Mouse (Mus musculus) T-helper 2 cell (primary cell): ENCODE data around the gene Ifna13.

Experiments
- in situ Hi-C: fragments of 300-600 bp; cut with MboI, MseI; formaldehyde crosslinking; loops from one replicate; pipeline ENCODE4 v1.15.1; 2025; ENCODE audit warnings: high pct_unique_total_duplicates

Gene Ifna13

DNA sequence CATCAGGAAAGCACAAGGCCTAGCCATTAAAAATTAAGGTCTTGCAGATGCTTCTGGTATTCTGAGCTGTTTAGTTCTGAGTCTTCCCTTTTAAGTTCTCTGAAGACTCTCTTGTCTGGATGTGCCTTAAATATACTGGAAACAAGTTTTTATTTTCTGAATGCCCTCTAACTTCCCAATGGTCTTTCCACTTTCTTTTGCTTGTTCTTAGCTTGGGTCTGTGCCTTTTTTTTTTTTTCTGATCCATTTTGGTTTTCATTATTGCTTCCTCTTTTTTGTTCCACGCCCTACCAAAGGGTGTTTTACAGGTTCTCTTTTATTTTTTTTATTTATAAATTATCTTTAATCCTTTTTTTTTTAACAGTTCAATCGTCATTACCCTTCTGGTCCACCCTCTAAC lies at the start of gene Ifna13:
Ifna13 (minus strand) TSS at position 101 of the 400 bp plus-strand sequence.
- in situ Hi-C loops, result loop anchor here (5.0 kb wide), 1 partner anchor 78 kb away; the partner anchor contains the start of genes Gm26566 and Klhl9

DNA sequence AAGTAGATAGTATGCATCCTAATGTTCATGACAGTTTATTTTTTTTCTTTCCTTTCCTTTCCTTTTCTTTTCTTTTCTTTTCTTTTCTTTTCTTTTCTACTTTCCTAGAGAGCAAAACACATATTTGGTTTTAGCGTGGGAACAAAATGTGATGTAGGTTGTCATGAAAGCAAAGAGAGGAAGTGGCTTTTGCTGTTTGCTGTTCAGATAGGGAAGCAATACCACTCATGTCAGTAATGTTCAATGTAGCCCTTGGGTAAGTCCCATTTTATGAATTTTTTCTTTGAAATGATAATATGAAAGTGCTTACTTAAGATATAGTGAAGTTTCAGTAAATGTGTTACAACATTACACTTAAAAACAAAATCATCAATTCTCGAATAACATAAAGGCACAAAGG lies 49.1 kb upstream of the Ifna13 start:
- in situ Hi-C loops, result no loop called here

DNA sequence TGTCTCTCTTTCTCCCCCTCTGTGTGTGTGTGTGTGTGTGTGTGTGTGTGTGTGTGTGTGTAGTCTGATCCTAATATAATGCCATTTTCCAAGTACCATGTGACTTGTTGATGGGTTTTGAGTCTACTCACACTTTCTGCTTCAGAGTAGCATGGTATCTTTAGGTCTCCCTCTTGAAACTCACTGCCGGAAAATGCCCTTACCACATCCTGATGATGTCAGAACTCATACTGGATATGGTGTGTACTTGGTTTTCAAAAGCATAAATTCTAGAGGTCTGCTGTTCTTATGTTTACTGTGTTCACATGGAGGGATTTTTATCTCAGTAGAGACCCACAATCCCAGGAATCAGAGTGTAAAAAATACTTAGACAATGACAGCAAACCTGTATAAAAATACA lies 48.3 kb upstream of the Ifna13 start:
- in situ Hi-C loops, result no loop called here

DNA sequence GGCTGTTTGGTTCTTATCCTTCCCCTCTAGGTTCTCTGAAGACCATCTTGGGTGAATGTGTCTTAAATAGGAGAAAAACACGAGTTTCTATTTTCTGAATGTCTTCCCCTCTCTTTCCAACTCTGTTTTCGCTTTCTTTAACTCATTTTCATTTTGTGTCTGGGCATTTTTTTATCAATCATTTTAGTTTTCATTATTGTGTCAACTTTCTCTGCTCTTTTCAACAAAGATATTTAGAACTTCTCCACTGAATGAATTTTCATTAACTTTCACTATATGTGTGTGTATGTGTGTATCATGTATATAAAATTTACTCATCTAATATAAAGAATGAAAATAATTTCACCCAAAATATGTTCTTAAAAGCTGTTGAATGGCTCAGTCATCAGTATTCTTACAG lies 47.0 kb upstream of the Ifna13 start, which contains the start of gene Ifnab:
Ifnab (minus strand) TSS at position 101 of the 400 bp plus-strand sequence.
- in situ Hi-C loops, result no loop called here

DNA sequence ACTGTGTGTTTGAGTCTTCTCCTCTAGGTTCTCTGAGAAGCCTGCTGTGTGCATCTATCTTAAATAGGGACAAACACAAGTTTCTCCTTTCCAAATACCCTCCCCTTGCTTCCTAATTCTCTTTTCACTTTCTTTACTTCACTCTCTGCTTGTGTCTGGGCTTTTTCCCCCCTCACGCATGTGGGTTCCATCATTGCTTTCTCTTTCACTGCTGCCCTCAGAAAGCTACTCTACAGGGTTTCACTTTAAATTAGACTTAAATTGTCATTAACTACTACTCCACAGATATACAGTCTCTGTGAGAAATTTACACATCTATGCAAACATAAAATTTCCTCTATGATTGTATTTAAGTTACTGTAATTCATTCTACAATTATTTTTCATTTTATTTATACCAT lies 39.6 kb upstream of the Ifna13 start, which contains the start of gene Ifna2:
Ifna2 (minus strand) TSS at position 101 of the 400 bp plus-strand sequence.
- in situ Hi-C loops, result no loop called here

DNA sequence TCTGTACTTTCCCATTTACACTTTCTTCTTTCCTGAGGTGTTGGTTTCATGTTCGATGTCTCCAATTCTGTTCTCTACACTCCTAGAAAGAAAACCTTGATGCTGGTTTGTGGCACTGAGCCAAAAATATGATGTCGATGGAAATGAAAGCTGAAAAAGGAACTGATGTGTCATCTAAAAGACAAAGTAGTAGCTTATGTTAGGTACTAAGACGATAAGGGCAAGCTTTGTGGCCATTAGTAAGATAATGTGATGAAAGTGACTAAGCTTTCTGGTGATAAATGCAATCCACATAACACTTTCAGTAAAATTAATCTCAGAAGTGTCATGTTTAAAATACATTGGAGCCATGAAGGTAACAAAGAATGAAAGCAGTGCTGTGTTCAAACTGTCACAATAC lies 37.1 kb upstream of the Ifna13 start:
- in situ Hi-C loops, result no loop called here

DNA sequence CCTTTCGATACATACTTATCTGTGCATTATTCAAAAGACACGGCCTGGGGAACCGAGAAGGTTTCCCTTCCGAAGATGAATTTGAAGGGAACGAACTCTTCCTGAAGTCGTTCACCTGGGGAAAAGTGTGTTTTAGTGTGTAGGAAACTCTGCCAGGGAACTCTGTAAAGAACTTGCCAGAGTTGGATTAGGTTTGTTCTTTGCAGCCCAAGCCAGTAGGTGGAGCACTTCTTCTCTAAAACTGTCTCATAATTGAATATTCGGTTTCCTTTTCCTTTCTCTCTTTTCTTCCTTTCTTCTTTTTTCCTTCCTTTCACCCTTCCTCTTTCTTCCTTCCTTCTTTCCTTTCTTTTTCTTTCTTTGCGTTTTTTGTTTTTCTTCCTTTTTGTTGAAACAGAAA lies 36.1 kb upstream of the Ifna13 start:
- in situ Hi-C loops, result no loop called here

DNA sequence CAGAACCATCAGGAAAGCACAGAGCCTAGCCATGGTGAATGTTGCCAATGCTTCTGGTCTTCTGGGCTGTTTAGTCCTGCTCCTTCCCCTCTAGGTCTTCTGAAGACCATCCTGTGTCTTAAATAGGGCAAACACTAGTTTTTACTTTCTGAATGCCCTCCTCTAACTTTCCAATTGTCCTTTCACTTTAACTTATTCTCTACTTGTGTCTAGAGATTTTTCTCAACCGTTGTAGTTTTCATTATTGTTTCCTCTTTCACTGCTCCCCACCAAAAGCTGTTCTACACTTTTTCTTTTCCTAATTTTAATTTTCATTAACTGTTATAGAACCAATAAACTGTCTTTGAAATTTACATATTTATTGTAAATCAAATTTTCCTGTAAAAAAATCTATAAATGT lies 32.6 kb upstream of the Ifna13 start, which contains the start of gene Ifna16:
Ifna16 (minus strand) TSS at position 101 of the 400 bp plus-strand sequence.
- in situ Hi-C loops, result no loop called here

DNA sequence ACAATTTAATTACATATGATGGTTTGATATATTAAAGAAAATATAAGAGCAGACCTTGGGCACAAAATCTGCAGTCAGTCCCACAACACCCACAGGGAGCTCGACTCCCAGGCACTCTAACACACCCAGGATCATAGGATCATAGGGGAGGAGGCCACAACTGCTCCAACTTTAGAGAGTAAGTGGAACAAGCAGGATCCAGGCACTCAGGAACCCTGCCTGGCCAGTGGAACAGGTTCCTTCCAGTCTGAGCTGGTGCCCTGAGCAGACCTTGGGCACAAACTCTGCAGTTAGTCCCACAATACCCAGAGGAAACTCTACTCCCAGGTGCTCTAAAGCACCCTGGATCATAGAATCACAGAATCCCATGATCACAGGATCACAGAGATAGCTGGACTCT lies 11.2 kb upstream of the Ifna13 start:
- in situ Hi-C loops, result no loop called here

DNA sequence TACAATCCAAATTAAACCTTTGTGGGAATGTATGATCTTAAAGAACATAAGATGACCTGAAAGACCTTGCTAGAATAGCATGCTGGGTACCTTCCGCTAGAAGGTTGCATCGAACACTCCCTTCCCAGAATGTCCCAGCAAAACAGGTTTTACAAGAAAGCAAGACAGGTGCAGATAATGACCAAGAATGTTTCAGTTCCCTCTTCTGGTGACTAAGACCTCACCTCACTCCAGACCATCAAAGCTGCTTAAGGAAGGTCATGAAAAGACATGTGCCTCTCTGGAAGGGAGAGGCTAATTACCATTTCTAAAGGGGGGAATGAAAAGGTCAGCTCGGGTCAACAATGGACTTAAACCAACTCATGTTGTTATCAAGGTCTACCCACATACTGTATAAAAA lies 9.4 kb upstream of the Ifna13 start:
- in situ Hi-C loops, result no loop called here

DNA sequence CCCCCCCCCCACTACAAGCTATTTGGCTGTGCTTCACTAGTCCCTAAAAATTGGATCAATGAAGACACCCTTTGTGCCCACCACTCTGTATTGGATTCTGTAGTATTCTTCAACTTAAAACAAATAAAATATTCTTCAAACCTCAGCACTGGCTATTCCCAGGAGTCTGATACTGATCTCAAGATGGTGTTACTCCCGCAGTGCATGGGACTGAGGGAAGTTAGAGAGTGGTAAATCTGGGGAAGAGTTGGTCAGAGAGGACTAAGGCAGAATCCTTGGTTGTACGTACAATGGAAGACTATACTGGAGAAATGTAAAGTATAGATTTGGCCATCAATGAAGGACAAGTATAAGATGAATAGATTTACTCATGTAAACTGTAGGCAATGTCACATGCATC lies 1.7 kb downstream of the Ifna13 start:
- in situ Hi-C loops, result loop anchor here (5.0 kb wide), 1 partner anchor 80 kb away; the partner anchor contains the start of genes Gm26566 and Klhl9

DNA sequence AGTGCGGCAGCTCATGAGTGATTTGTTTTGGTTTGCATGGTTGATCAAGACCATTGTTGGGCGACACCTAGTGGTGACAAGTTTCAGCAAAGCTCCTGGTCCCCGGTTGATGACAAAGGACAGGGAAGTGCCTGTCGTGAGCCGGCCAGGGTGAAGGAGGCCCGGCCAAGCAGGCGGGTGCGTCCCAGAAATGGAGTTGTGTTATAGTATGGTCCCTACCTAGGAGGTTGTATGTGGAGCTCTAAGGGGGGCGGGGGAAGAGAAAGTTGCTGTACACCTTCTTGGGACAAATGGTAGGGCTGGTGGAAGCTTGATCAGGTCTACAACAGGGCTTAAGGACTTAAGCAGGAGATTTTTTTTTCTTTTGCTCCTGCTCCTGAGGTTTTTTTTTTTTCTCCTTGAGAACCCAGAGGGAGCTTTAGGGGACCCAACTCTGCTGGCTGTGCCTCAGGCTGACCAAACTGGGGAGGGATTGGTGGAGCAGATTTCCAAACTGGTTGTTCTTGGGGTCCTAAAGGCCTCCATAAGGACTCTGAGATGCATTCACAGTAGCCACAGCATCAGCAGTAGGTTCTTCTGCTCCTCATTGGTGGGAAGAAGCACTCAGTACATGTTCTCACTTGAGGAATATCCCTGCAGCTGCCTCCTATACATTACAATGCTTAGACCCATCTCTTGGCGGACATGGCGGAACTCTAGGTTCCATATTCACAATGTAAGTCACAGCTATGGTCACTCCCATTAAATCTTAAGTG lies 3.0 kb downstream of the Ifna13 start:
- in situ Hi-C loops, result loop anchor here (5.0 kb wide), 1 partner anchor 81 kb away; the partner anchor contains the start of genes Gm26566 and Klhl9

DNA sequence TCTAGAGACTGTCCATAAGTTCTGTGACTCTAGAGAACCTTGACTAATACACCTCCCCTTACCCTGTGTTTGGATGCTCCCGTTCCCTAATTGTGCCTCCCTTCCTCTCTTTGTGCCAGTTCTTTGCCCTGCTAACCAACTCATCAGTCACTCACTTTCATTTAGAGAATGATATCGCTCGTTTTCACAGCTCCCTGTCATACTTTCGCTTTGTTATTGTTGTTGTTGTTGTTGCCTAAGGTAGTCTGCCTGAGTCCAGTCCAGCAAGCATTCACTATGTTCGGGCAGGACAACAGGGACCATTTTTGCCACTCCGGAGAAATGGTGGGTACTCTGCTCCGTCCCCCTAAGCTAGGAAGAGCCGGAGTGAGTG lies 3.6 kb downstream of the Ifna13 start:
- in situ Hi-C loops, result loop anchor here (5.0 kb wide), 1 partner anchor 82 kb away; the partner anchor contains the start of genes Gm26566 and Klhl9

DNA sequence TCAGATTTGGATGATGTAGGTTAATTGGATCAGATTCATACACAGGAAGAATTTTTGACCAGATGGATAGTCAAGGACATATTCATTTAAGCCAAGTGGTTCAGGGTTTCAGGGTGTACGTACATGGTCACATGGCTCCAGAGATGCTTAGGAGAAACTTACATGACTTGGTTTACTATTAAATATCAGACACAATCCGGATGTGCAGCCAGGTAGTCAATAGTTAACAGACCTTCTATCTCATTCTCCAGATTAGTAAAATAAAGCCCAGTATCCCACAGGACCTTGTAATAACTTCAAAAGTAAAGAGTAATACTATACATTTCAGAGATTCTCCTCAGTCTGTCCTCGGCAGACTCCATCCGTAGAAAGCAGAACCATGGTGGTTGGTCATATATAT lies 9.9 kb downstream of the Ifna13 start, which contains the start of gene C87499:
C87499 (minus strand) TSS at position 101 of the 400 bp plus-strand sequence.
- in situ Hi-C loops, result no loop called here

DNA sequence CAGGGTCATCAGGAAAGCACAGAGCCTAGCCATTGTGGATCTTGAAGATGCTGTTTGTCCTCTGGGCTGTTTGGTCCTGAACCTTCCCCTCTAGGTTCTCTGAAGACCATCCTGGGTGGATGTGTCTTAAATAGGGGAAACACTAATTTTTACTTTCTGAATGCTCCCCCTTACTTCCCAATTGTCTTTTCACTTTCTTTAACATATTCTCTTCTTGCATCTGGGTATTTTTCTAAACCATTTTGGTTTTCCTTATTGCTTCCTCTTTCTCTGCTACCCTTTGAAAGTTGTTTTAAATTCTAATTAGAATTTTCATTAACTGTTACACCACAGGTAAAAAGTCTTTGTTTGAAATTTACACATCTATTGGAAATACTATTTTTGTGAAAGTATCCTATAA lies 41.0 kb downstream of the Ifna13 start, which contains the start of gene Ifna12:
Ifna12 (minus strand) TSS at position 101 of the 400 bp plus-strand sequence.
- in situ Hi-C loops, result no loop called here
